Mouse (Mus musculus) embryonic stem cell, embryonic (primary cell): ENCODE measurements at regions not wholly inside any gene's neighbourhood (a gene's known extent, or its start where the extent isn't known, plus 50 kb on each side); places are given as distances from the start of the nearest gene placed in this dataset.

Source experiments
- CTCF ChIA-PET, 4 experiments: fragments of 300-600 bp in 2 of 4; fragments of 350-600 bp in 2 of 4; sonication (Branson Sonifier 250); formaldehyde crosslinking; loops; one replicate each; lab custom pipeline; 2022; ENCODE audit warnings: inconsistent platforms in 2 of 4; lab: Charles Lee
- POLR2A ChIA-PET, 4 experiments: fragments of 300-600 bp in 2 of 4; fragments of 350-600 bp in 2 of 4; sonication (Branson Sonifier 250); formaldehyde crosslinking; loops; one replicate each; lab custom pipeline; 2022; ENCODE audit warnings: antibody characterized with exemption in 4 of 4, inconsistent platforms in 1 of 4; lab: Charles Lee

DNA sequence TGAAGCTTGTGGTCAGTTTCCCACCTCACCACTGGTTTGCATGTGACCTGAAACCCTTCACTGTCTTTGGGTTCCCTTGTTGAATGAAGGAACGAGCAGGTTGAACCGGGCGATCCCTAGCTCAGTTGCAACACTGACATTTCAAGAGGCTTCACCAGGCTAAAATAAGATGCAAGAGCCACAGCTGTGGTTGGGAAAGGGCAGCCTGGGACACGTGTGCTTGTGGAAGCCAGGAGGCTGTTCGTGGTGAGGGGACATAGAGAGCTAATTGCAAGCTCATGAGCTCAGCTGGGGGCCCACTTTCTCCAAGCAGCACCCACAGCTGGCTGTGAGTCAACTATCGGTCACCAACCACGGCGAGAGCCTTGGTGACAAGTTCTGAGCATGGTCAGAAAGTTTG lies 64.8 kb upstream of the 1600014C23Rik start:
- ChIA-PET POLR2A (interaction anchor here in 2 of 4 experiments (0.9 to 1.6 kb wide), 3 partner anchors 11 to 31 kb away, joined by 3 to 5 read pairs (median 3); no protein-coding TSS in a partner anchor), CTCF (interaction anchor here in 3 of 4 experiments (0.5 to 1.5 kb wide), 4 partner anchors 11 to 594 kb away, joined by 3 to 8 read pairs (median 4); no protein-coding TSS in a partner anchor)

DNA sequence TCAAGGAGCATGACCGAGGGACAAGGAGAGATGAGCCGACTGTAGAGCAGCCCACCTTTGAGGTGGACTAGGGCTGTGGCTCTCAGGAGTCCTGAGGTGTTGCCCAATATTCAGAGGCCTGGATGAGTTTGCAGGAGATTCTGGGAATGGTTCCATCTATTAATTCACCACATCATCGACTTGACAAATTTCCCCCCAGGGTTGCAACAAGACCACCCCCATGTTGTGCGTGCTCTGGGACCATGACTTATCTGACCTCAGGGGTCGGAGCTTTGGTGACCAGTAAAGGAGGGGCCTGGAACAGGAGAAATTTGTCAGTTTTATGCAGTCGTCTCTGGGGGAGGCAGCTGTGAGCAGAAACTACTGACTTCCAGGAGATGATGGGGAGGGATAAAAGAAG lies 63.5 kb upstream of the 1600014C23Rik start:
- ChIA-PET POLR2A (interaction anchor here in 1 of 4 experiments (0.6 kb wide), 1 partner anchor 26 kb away, joined by 3 read pairs; no protein-coding TSS in a partner anchor), CTCF (interaction anchor here in 1 of 4 experiments (0.6 kb wide), 1 partner anchor 345 kb away, joined by 4 read pairs; no protein-coding TSS in a partner anchor)

DNA sequence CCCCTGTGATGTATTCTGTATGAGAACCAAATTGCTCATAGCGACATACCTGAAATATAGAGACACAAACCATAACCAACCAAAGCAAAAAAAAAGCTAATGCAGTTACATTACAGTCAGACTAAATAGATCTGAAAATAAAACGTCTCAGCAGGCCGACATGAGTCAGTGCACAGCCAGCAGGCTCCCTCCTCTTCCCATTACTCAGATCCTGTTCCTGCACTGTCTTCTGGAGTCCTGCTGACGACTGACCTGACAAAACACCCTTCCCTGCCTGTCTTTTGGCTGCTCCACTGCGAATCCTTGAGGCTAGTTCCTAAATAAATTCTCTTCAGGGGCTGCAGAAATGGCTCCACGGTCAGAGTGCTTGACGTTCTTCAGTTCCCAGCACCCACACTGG lies 61.3 kb upstream of the 1600014C23Rik start:
- ChIA-PET CTCF (interaction anchor here in 2 of 4 experiments (0.6 to 2.0 kb wide), 3 partner anchors 16 to 158 kb away, joined by 3 to 7 read pairs (median 3); no protein-coding TSS in a partner anchor), POLR2A (interaction anchor here in 2 of 4 experiments (0.6 to 1.6 kb wide), 3 partner anchors 10 to 337 kb away, joined by 3 to 5 read pairs (median 4); no protein-coding TSS in a partner anchor)

DNA sequence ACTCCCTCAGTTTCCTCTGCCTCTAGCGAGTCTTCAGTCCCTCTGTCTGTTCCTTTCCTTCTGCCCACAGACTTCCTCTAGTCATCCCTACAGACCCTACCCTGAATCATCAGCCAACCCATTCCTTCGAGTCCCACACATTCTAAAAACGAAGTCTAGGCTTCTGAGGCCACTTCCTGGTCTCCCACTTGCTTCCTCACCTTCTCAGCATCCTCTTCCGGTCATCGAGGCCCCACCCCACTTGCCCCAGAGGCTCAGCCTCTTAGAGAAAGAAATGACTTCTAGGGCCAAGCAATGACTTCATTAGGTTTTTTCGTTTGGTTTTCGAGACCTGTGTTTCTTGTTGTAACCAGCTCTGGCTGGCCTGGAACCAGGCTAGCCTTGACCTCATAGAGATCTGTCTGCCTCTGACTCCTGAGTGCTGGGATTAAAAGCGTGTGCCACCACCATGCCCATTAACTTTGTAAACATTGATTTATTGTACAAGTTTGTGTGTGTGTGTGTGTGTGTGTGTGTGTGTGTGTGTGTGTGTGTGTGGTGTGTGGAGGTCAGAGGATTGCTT lies 57.4 kb upstream of the 1600014C23Rik start:
- POLR2A ChIA-PET: interaction anchor here (0.6 to 1.4 kb wide), 7 partner anchors 10 to 222 kb away, joined by 3 to 9 read pairs (median 3); no protein-coding TSS in a partner anchor
- CTCF ChIA-PET: interaction anchor here in 1 of 4 experiments (0.8 kb wide), 1 partner anchor 243 kb away, joined by 6 read pairs; no protein-coding TSS in a partner anchor

DNA sequence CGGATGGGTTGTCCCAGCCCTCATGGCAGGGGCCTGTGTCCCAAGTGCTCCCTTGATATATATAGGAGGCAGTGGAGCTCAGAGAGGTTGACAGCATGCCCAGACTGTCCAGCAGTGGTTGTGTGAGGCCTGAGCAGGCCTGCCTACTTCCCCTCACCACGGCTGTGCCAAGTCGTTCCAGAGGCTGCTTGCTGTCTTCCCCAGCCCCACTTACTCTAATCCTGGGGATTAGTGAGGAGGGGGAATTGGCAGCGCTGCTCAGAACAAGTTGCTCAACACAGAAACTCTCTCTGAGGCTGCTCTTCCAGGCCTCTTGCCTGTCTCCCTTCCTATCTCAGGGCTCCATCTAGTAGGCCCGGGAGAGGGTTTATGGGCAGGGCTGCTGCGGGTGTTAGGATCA lies 56.1 kb upstream of the 1600014C23Rik start:
- CTCF ChIA-PET: no interaction called here
- POLR2A ChIA-PET: interaction anchor here in 2 of 4 experiments (0.6 kb wide), 2 partner anchors 17 to 83 kb away, joined by 3 to 9 read pairs; no protein-coding TSS in a partner anchor

DNA sequence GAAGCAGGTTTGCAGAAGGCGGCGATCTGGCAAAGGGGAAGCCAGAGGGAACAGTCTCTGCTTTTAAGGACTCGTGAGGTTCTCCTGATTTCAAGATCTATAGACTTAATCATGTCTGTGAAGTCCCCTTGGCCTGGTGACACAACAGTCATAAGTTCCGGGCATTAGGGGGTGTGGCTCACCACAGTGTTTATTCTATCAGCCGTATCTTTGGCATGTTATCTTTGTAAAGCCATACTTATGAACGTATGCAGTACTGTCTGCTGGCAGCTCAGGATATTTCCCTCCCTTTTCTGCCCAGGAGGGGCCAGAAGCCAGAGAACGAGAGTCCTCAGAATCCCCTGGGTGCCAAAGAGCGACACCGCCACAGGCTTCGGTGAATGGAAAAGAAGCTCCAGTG lies 51.3 kb upstream of the 1600014C23Rik start:
- ChIA-PET POLR2A (interaction anchor here in 1 of 4 experiments (0.6 kb wide), 1 partner anchor 10 kb away, joined by 4 read pairs; no protein-coding TSS in a partner anchor), CTCF (interaction anchor here in 1 of 4 experiments (1.4 kb wide), 1 partner anchor 55 kb away, joined by 5 read pairs; no protein-coding TSS in a partner anchor)

DNA sequence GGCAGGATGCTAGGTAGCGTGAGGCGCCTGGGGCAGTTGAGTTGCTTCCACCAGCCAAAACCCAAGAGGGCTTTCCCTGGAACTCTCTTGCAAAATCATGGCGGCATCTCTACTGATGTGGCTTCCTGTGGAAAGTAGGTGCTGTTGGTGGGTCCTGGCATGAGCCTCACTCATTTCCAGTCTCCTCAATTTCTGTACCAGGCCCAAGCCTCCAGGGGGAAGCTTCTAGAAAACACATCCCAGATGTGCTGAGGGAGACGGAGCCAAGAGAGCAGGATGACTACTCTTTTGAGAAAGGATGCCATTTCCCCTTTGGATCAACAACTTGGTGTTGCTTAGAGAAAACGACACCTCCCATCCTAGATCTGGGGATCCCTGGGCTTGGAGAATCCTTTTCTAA lies 50.9 kb upstream of the 1600014C23Rik start:
- ChIA-PET POLR2A (no interaction called here), CTCF (interaction anchor here in 1 of 4 experiments (1.4 kb wide), 1 partner anchor 54 kb away, joined by 5 read pairs; no protein-coding TSS in a partner anchor)
